Mouse (Mus musculus): ENCODE results near the gene Vps45. TPM values are rescaled to one million over a fixed set of nuclear protein-coding genes. Genes with fewer than 3 reads are reported as not detected.
"Not testable (repeated sequence)": the region's sequence is repeated elsewhere in the genome, so short reads cannot be mapped to it uniquely, and the experiment has no call there.

Vps45 gene
- polyA plus RNA-seq, 1 experiment from 2014 or later = 31.7 TPM

GRCm38 (mm10) chr3:96051186-96051585 lies 7.1 kb downstream of the Vps45 start:
- no peak overlapping the region for H3K27ac ChIP-seq (ENCODE audit: low read length)
- 85% methylated on average over 4 of the region's 4 CpGs for WGBS
- no peak for ATAC-seq (ENCODE audit: insufficient read depth, low FRiP score)
- H3K36me3 ChIP-seq (ENCODE audit: control insufficient read depth, insufficient read depth, low read length) = no peaks in the 10 kb centered on the region
- H3K9me3 ChIP-seq (replicated peaks; ENCODE audit: control insufficient read depth, low read length) = no peaks in the 10 kb centered on the region
- H3K4me1 ChIP-seq (ENCODE audit: control insufficient read depth, insufficient read depth, low read length) = no peaks in the 10 kb centered on the region
- no peak overlapping the region for H3K9ac ChIP-seq (ENCODE audit: low read length)
- no peak overlapping the region for H3K4me2 ChIP-seq (ENCODE audit: low read depth, low read length)
- no peak overlapping the region for H3K4me3 ChIP-seq (replicated peaks; ENCODE audit: low read length)
- no peaks in the 10 kb centered on the region for H3K27me3 ChIP-seq (ENCODE audit: control insufficient read depth, insufficient read depth, low read length)

DNA sequence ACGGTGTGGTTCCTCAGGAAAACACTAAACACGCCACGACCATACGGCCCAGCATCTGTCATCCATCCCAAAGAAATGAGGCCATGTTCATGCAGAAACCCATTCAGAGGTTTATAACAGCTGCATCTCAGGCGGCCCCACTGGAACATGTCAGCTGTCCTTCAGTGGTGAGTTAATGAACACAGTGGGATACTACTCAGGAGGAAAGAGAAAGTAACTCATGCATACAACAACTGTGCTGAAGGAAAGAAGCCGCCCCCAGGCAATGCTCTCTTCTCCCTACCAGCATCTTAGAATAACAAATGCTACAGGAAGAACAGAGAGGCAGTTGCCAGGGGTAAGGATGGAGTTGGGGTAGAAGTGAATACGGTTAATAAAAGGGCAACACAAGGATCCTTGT lies 7.5 kb downstream of the Vps45 start:
- H3K4me1 ChIP-seq (ENCODE audit: control insufficient read depth, insufficient read depth, low read length) = no peaks in the 10 kb centered on the region
- WGBS = 83% methylated on average over 7 of the region's 7 CpGs
- no peak overlapping the region for H3K9ac ChIP-seq (ENCODE audit: low read length)
- no peaks in the 10 kb centered on the region for H3K27me3 ChIP-seq (ENCODE audit: control insufficient read depth, insufficient read depth, low read length)
- no peaks in the 10 kb centered on the region for H3K36me3 ChIP-seq (ENCODE audit: control insufficient read depth, insufficient read depth, low read length)
- no peak overlapping the region for H3K4me2 ChIP-seq (ENCODE audit: low read depth, low read length)
- H3K9me3 ChIP-seq (replicated peaks; ENCODE audit: control insufficient read depth, low read length) = no peaks in the 10 kb centered on the region
- no peak for ATAC-seq (ENCODE audit: insufficient read depth, low FRiP score)
- no peak overlapping the region for H3K4me3 ChIP-seq (replicated peaks; ENCODE audit: low read length)
- H3K27ac ChIP-seq (ENCODE audit: low read length) = no peak overlapping the region

- H3K27me3 ChIP-seq (ENCODE audit: control insufficient read depth, insufficient read depth, low read length); H3K36me3 ChIP-seq (ENCODE audit: control insufficient read depth, insufficient read depth, low read length); H3K4me2 ChIP-seq (ENCODE audit: low read depth, low read length); ATAC-seq (ENCODE audit: insufficient read depth, low FRiP score); H3K9me3 ChIP-seq (replicated peaks; ENCODE audit: control insufficient read depth, low read length); H3K27ac ChIP-seq (ENCODE audit: low read length); H3K4me1 ChIP-seq (ENCODE audit: control insufficient read depth, insufficient read depth, low read length); H3K9ac ChIP-seq (ENCODE audit: low read length); H3K4me3 ChIP-seq (replicated peaks; ENCODE audit: low read length): not testable (repeated sequence)
- WGBS = 91% methylated on average over 3 of the region's 3 CpGs
These were observed 13.7 kb downstream of the Vps45 start for GRCm38 (mm10) chr3:96044559-96044958.

DNA sequence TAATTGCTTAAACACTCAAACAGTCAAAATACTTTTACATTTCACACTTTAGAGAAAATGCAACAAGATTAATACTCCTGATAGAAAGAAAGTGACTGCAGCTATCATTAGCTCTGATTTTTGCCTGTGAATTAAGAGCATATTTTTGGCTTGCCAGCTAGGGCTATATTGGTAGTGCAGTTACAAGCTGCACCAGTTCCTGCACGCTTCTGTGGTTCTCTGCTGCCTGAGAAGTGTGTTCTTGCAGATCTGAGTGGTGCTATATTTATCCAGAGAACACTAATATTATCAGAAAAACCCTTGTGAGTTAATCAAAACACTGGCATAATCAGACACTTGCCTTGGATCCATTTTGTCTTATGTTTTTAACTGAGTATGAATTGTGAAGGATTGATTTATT lies 15.2 kb downstream of the Vps45 start:
- Histone ChIP-seq H3K27ac (ENCODE audit: low read length) (no peak overlapping the region), H3K4me3 (replicated peaks; ENCODE audit: low read length) (no peak overlapping the region), H3K27me3 (ENCODE audit: control insufficient read depth, insufficient read depth, low read length) (no peaks in the 10 kb centered on the region), H3K36me3 (ENCODE audit: control insufficient read depth, insufficient read depth, low read length) (no peaks in the 10 kb centered on the region), H3K9me3 (replicated peaks; ENCODE audit: control insufficient read depth, low read length) (no peaks in the 10 kb centered on the region), H3K4me1 (ENCODE audit: control insufficient read depth, insufficient read depth, low read length) (no peaks in the 10 kb centered on the region), H3K4me2 (ENCODE audit: low read depth, low read length) (no peak overlapping the region), H3K9ac (ENCODE audit: low read length) (no peak overlapping the region)
- 83% methylated on average over 1 of the region's 1 CpGs for WGBS
- ATAC-seq (ENCODE audit: insufficient read depth, low FRiP score) = no peak

- H3K4me2 ChIP-seq (ENCODE audit: low read depth, low read length) = no peak overlapping the region
- WGBS = 92% methylated on average over 6 of the region's 6 CpGs
- no peaks in the 10 kb centered on the region for H3K9me3 ChIP-seq (replicated peaks; ENCODE audit: control insufficient read depth, low read length)
- no peaks in the 10 kb centered on the region for H3K27me3 ChIP-seq (ENCODE audit: control insufficient read depth, insufficient read depth, low read length)
- no peak overlapping the region for H3K27ac ChIP-seq (ENCODE audit: low read length)
- no peaks in the 10 kb centered on the region for H3K36me3 ChIP-seq (ENCODE audit: control insufficient read depth, insufficient read depth, low read length)
- no peak overlapping the region for H3K4me3 ChIP-seq (replicated peaks; ENCODE audit: low read length)
- no peaks in the 10 kb centered on the region for H3K4me1 ChIP-seq (ENCODE audit: control insufficient read depth, insufficient read depth, low read length)
- no peak overlapping the region for H3K9ac ChIP-seq (ENCODE audit: low read length)
- no peak for ATAC-seq (ENCODE audit: insufficient read depth, low FRiP score)
These were observed 17.2 kb downstream of the Vps45 start for GRCm38 (mm10) chr3:96041079-96041478.

- Histone ChIP-seq H3K9me3 (replicated peaks; ENCODE audit: control insufficient read depth, low read length) (no peaks in the 10 kb centered on the region), H3K9ac (ENCODE audit: low read length) (no peak overlapping the region), H3K4me1 (ENCODE audit: control insufficient read depth, insufficient read depth, low read length) (no peaks in the 10 kb centered on the region), H3K36me3 (ENCODE audit: control insufficient read depth, insufficient read depth, low read length) (no peaks in the 10 kb centered on the region), H3K4me2 (ENCODE audit: low read depth, low read length) (no peak overlapping the region), H3K4me3 (replicated peaks; ENCODE audit: low read length) (no peak overlapping the region), H3K27me3 (ENCODE audit: control insufficient read depth, insufficient read depth, low read length) (no peaks in the 10 kb centered on the region), H3K27ac (ENCODE audit: low read length) (no peak overlapping the region)
- ATAC-seq (ENCODE audit: insufficient read depth, low FRiP score) = no peak
- WGBS = 93% methylated on average over 2 of the region's 2 CpGs
These were observed 17.6 kb downstream of the Vps45 start for GRCm38 (mm10) chr3:96040663-96041006.

DNA sequence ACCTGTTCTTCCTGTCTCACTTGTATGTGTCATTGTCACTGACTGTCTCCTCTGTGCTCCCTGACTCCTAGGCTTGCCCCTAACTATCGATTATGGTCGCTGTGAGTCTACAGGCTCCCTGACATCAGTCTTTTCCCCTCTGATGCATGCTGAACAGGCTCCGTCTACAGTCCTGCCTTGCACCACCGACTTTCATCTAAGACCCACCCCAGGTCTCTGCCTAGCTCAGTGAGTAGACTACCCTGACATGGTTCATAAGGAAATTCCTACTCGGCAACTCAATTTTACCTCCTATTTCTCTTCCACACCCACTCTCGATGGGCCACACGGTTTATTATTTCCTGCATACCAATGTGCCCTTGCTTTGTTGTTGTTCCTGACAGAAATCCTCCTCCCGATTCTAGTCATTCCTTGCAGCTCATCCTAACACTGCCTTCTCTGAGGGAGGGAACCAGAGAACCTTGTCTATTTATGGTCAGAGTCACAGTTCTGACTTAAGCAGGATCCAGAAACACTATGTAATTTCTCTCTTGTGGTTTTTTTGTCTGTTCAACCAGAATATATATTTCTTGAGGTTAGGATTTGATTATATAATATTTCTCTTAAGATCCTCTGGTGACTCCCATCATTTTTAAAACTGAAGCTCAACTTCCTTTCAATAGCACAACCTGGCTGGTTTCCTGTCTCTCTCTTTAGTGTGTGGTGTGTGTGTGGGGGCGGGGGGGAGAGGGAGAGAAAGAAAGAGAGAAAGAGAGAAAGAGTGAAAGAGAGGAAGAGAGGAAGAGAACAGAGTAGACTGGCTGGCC lies 18.2 kb downstream of the Vps45 start:
- no peaks in the 10 kb centered on the region for H3K9me3 ChIP-seq (replicated peaks; ENCODE audit: control insufficient read depth, low read length)
- 75% methylated on average over 9 of the region's 9 CpGs for WGBS
- H3K4me2 ChIP-seq (ENCODE audit: low read depth, low read length) = no peak overlapping the region
- no peaks in the 10 kb centered on the region for H3K36me3 ChIP-seq (ENCODE audit: control insufficient read depth, insufficient read depth, low read length)
- no peaks in the 10 kb centered on the region for H3K27me3 ChIP-seq (ENCODE audit: control insufficient read depth, insufficient read depth, low read length)
- H3K4me1 ChIP-seq (ENCODE audit: control insufficient read depth, insufficient read depth, low read length) = no peaks in the 10 kb centered on the region
- no peak for ATAC-seq (ENCODE audit: insufficient read depth, low FRiP score)
- no peak overlapping the region for H3K4me3 ChIP-seq (replicated peaks; ENCODE audit: low read length)
- no peak overlapping the region for H3K27ac ChIP-seq (ENCODE audit: low read length)
- H3K9ac ChIP-seq (ENCODE audit: low read length) = no peak overlapping the region

DNA sequence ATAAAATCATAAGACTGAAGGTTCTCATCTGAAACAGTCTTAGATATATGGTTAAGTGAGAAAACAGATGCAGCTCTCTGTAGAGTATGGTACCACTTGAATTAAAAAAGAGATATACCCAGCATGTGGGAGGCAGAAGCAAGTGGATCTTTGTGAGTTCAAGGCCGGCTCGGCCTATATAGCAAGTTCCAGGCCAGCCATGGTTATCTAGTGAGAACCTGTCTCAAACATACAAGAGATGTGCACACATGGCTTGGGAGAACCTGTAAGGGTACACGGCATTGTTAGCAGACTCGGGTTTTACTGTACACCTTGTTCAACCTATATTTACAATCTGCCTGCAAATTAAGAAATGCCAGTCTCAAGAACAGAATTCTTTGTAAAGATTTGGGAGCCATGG lies 19.4 kb downstream of the Vps45 start:
- Histone ChIP-seq H3K36me3 (ENCODE audit: control insufficient read depth, insufficient read depth, low read length) (no peaks in the 10 kb centered on the region), H3K4me2 (ENCODE audit: low read depth, low read length) (no peak overlapping the region), H3K27ac (ENCODE audit: low read length) (no peak overlapping the region), H3K4me1 (ENCODE audit: control insufficient read depth, insufficient read depth, low read length) (no peaks in the 10 kb centered on the region), H3K4me3 (replicated peaks; ENCODE audit: low read length) (no peak overlapping the region), H3K9ac (ENCODE audit: low read length) (no peak overlapping the region), H3K27me3 (ENCODE audit: control insufficient read depth, insufficient read depth, low read length) (no peaks in the 10 kb centered on the region), H3K9me3 (replicated peaks; ENCODE audit: control insufficient read depth, low read length) (no peaks in the 10 kb centered on the region)
- 93% methylated on average over 4 of the region's 4 CpGs for WGBS
- no peak for ATAC-seq (ENCODE audit: insufficient read depth, low FRiP score)

- ATAC-seq (ENCODE audit: insufficient read depth, low FRiP score) = no peak
- no peak overlapping the region for H3K27ac ChIP-seq (ENCODE audit: low read length)
- no peak overlapping the region for H3K4me3 ChIP-seq (replicated peaks; ENCODE audit: low read length)
- WGBS = 78% methylated on average over 5 of the region's 5 CpGs
- H3K4me1 ChIP-seq (ENCODE audit: control insufficient read depth, insufficient read depth, low read length) = no peaks in the 10 kb centered on the region
- no peaks in the 10 kb centered on the region for H3K27me3 ChIP-seq (ENCODE audit: control insufficient read depth, insufficient read depth, low read length)
- H3K36me3 ChIP-seq (ENCODE audit: control insufficient read depth, insufficient read depth, low read length) = no peaks in the 10 kb centered on the region
- H3K4me2 ChIP-seq (ENCODE audit: low read depth, low read length) = no peak overlapping the region
- no peak overlapping the region for H3K9ac ChIP-seq (ENCODE audit: low read length)
- H3K9me3 ChIP-seq (replicated peaks; ENCODE audit: control insufficient read depth, low read length) = no peaks in the 10 kb centered on the region
These were observed 20.1 kb downstream of the Vps45 start for GRCm38 (mm10) chr3:96038156-96038555.

Data from stomach, embryonic 16.5 days (tissue).